Mouse (Mus musculus): Measurements from ENCODE around the gene Crtap.

GRCm38 (mm10) chr9:114407676-114408075 is 17.2 kb upstream of the Crtap start:
- TF ChIP-seq CTCF (IDR thresholded peaks at IDR 0.05; ENCODE audit: low read depth, low read length), result no peak
- no peak for TF ChIP-seq POLR2A (IDR thresholded peaks at IDR 0.05; ENCODE audit: insufficient read depth, low read length)

Measured in ES-Bruce4 (cell line).